Mouse (Mus musculus): Measurements from ENCODE around the gene Ube2d1.
A peak's percentile ranks its signal among the peaks of the same experiment; 100 is the strongest.

Ube2d1 gene

GRCm38 (mm10) chr10:71285126-71285580 lies at the start of gene Ube2d1:
Ube2d1 (minus strand) TSS chr10:71285262.
- peak; percentile 59 to 72 for DNase-seq (ENCODE audit: low read depth in 2 of 2, low spot score in 2 of 2)

- DNase-seq (ENCODE audit: low read depth in 2 of 2, low spot score in 2 of 2) = no peak
These were observed 47.8 kb upstream of the Ube2d1 start for GRCm38 (mm10) chr10:71332859-71333258.

DNA sequence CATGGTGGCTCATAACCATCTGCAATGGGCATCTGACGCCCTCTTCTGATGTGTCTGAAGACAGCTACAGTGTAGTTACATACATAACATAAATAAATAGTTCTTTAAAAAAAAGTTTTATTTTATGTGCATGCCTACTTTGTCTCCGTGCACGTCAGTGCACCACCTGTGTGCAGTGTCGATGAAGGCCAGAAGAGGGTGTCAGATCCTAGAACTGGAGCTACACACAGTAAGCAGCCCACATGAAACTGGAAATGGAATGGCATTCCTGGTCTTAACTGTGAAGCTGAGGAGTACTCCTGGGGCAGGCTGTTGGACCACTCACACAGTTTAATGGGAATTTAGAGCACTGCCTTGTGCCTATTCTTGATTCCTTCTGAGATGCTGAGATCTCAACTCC lies 47.3 kb upstream of the Ube2d1 start:
- no peak for DNase-seq (ENCODE audit: low read depth in 2 of 2, low spot score in 2 of 2)

GRCm38 (mm10) chr10:71331908-71332307 lies 46.8 kb upstream of the Ube2d1 start:
- no peak for DNase-seq (ENCODE audit: low read depth in 2 of 2, low spot score in 2 of 2)

GRCm38 (mm10) chr10:71330070-71330469 lies 45.0 kb upstream of the Ube2d1 start:
- no peak for DNase-seq (ENCODE audit: low read depth in 2 of 2, low spot score in 2 of 2)

DNA sequence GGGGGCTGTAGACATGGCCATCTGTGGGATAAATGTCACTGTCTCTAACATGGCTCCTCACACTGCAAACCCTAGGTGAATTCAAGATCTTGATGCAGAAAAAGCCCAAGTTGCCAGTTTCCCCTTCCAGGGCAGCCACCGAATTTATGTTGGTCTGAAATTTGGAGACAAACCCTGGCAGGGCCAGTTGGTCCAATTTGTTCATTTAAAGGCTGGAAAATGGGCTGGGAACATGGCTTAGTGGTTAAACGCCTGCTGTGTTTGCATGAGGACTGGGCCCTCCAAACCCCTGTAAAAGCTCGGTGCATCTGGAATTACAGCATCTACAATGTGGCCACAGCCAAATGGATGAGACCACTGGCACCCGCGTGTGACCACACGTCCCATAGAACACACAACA lies 44.2 kb upstream of the Ube2d1 start:
- DNase-seq (ENCODE audit: low read depth in 2 of 2, low spot score in 2 of 2) = no peak

DNA sequence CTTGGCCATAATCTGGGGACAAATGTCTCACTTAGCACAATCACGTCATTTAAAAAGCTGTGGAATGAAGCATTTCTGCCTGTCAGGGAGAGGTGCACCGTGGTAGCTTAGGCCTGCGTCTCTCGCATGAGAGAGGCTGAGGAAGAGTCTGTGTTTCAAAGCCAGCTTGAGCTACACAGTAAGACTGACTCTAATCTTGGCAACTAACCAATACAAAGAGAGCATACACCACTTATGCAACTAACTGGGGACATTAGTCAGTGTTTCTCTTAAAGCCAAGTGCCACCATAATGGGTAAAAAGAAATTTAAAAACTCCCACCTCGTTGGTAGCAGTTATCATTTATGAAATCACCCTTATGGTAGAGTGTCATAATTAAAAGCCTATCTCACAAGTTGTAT lies 43.8 kb upstream of the Ube2d1 start:
- DNase-seq (ENCODE audit: low read depth in 2 of 2, low spot score in 2 of 2) = no peak

GRCm38 (mm10) chr10:71328382-71328781 lies 43.3 kb upstream of the Ube2d1 start:
- DNase-seq (ENCODE audit: low read depth in 2 of 2, low spot score in 2 of 2) = no peak

- DNase-seq (ENCODE audit: low read depth in 2 of 2, low spot score in 2 of 2) = no peak
These were observed 42.3 kb upstream of the Ube2d1 start for GRCm38 (mm10) chr10:71327386-71327785.

GRCm38 (mm10) chr10:71326789-71327188 lies 41.7 kb upstream of the Ube2d1 start:
- peak; percentile 60 to 68 for DNase-seq (ENCODE audit: low read depth in 2 of 2, low spot score in 2 of 2)

DNA sequence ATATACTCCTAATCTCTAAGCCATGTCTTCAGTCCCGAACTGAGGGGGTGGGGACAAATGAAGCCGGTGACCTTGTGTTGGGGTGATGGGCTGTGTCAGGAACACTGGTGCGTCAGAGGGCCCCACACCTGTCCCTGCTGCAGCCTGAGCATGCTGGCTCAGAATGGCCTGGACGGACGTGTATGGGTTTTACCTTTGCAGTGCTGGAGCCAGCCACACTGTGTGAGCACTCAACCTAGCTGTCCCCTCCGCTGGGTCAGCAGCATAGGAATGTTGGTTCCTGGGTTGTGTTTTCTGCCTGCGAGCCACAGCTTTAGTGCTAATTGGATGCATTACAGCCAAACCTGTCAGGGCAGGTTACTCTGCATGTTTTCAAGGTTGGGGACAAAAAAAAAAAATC lies 41.1 kb upstream of the Ube2d1 start:
- no peak for DNase-seq (ENCODE audit: low read depth in 2 of 2, low spot score in 2 of 2)

DNA sequence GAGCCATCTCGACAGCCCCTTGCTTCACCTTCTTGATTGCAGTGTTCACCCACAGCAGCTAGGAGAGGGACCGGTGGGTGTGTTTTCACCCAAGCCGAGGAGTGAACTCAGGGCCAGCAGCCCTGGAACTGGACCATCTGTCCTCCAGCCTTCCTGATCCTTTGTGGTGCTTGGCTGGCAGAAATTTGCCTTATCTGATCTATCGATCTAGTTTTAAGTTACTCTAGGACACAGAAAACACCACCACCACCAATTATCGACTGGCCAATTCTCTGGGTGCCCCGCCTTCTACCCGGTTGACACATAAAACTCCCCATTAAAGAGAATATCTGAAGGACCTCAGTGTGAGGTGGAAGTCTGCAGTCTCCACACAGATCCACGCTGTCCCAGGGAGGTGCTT lies 38.6 kb upstream of the Ube2d1 start:
- no peak for DNase-seq (ENCODE audit: low read depth in 2 of 2, low spot score in 2 of 2)

DNA sequence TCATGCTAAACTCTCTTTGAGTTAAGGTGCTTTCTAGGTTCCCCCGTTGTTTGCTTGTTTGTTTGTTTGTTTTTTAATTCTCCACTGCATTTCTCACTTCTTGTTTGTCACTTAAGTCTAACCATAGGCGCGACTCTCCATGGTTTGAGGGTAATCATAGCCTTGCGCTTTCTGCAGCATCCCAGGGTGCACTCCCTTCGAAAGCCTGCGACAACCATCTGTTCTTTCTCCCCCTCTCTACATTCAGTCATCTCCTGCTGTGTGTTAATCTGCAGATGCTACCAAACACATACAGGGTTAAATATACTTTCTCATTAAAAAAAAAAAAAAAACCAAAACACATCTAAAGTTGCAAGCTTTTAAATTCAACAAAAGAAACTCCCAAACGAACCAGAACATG lies 31.4 kb upstream of the Ube2d1 start:
- no peak for DNase-seq (ENCODE audit: low read depth in 2 of 2, low spot score in 2 of 2)

GRCm38 (mm10) chr10:71316056-71316455 lies 31.0 kb upstream of the Ube2d1 start:
- DNase-seq (ENCODE audit: low read depth in 2 of 2, low spot score in 2 of 2) = no peak

DNA sequence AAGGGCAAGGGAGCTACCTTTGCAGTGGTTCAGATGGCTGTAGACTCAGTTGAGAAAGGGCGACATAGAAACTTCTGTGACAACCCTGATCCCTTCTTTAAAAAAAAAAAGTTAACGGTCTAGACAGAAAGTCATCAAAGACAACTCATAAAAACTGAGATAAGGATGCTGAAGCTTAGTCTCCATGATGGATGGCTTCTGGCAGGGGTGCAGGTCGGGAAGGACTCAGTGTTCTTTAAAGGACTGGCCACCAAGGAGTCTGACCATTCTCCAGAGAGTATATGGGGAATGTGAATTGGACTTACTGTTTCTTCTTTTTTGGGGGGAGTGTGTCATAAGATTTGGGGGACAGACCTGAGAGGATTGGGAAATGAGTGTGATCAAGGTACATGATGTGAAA lies 29.5 kb upstream of the Ube2d1 start:
- DNase-seq (ENCODE audit: low read depth in 2 of 2, low spot score in 2 of 2) = no peak

- no peak for DNase-seq (ENCODE audit: low read depth in 2 of 2, low spot score in 2 of 2)
These were observed 25.2 kb upstream of the Ube2d1 start for GRCm38 (mm10) chr10:71310288-71310687.

DNA sequence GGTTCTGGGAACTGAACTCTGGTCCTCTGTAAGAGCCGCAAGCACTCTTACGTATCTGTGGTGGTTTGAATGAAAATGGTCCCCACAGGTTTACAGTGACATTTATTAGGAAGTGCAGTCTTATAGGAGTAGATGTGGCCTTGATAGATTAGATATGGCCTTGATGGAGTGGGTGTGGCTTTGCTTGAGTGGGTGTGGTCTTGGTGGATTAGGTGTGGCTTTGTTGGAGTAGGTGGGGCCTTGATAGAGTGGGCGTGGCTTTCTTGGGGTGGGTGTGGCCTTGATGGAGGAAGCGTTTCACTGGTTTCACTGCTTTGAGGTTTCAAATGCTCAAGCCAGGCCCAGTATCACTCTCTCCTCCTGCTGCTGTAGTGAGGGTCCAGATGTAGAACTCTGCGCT lies 23.1 kb upstream of the Ube2d1 start:
- DNase-seq (ENCODE audit: low read depth in 2 of 2, low spot score in 2 of 2) = no peak

DNA sequence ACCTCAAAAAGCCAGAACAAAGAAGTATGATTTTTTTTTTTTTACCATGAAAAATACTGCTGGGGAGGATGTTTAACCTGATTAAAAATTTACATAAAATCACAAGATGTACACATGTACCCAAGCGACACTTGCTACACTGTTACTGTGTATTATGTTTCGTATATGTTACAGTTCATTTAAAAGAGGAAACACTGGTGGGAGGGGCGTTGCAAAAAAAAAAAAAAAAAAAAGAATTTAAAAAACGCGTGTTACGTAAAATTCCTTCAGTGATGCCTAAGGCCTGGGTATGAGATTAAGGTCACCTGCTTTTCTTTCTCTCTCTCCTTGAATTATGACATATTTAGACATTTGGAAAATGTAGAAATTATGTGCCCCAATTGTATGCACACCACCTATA lies 21.7 kb upstream of the Ube2d1 start:
- no peak for DNase-seq (ENCODE audit: low read depth in 2 of 2, low spot score in 2 of 2)

GRCm38 (mm10) chr10:71306190-71306589 lies 21.1 kb upstream of the Ube2d1 start:
- peak; percentile 47 to 57 for DNase-seq (ENCODE audit: low read depth in 2 of 2, low spot score in 2 of 2)

GRCm38 (mm10) chr10:71302490-71302889 lies 17.4 kb upstream of the Ube2d1 start:
- peak; percentile 16 to 46 for DNase-seq (ENCODE audit: low read depth in 2 of 2, low spot score in 2 of 2)

DNA sequence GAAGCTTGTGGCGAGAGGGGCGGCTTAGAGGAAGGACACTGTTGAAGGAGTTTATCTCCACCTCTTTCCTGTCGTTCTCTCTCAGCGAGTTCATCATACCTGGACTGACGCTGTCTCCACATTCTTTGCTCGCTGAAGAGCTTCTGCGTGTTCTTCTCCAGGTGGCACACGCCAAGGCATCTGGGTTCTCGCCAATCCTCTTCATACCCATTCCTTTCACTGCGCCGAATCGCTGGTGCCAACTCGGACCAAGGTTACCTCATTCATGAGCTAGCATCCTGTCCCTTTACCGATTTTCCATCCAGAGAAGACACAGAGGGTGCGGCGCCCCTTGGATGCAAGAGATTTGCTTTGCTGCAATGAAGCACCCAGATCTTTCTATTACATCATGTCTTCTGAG lies 15.1 kb upstream of the Ube2d1 start:
- no peak for DNase-seq (ENCODE audit: low read depth in 2 of 2, low spot score in 2 of 2)

GRCm38 (mm10) chr10:71293245-71293644 lies 8.2 kb upstream of the Ube2d1 start:
- no peak for DNase-seq (ENCODE audit: low read depth in 2 of 2, low spot score in 2 of 2)

GRCm38 (mm10) chr10:71292254-71292653 lies 7.2 kb upstream of the Ube2d1 start:
- no peak for DNase-seq (ENCODE audit: low read depth in 2 of 2, low spot score in 2 of 2)

- no peak for DNase-seq (ENCODE audit: low read depth in 2 of 2, low spot score in 2 of 2)
These were observed 6.7 kb upstream of the Ube2d1 start for GRCm38 (mm10) chr10:71291801-71292200.

All from CD8-positive naive resting alpha-beta T cell, adult 2 months (primary cell).